Mouse (Mus musculus): ENCODE data around the gene Tmtc1. TPM values are rescaled to one million over a fixed set of nuclear protein-coding genes. Genes with fewer than 3 reads are reported as not detected.

Gene Tmtc1
- total RNA-seq, 2 experiments from 2014 or later, result 74.5 to 82.5 TPM

DNA sequence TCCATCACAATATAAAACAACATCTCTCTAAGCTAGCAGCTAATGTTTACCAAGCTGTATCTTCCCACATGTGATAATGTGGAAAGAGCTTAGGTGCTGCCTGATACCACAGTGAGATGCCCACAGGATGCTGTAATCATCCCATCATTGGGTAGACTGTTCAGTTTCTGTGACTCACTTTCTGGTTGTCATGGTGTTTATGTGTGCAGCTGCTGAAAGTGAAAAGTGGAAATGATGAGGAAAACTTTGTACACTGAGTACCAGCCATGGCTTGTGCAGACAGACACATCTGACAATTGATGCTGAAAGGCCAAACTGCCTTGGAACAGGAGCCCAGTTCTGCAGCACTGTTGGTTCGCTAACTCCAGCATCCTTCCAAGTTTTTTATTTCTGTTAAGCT, 204.9 kb downstream of the Tmtc1 start:
- DNase-seq, result no peak

DNA sequence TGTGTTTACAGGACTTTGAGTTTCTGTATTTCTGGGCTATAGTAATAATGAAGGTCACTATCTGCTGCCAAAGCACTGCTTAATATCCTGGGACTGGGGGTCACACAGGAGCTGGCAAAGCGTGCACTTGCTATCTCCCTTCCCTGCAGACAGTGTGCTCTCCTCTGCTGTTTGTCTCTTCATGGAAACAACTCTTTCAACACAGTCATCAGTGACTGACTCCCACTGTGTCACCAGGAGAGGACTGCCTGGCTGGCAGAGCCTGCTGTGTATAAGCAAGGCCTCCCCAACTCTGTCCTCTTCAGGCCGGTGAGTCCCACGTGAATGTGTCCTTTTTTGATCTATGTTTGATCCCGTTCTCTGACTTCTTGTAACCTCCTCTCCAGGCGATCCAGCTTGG, 206.7 kb downstream of the Tmtc1 start:
- peak in 1 of 2 experiments; percentile 11 for DNase-seq

DNA sequence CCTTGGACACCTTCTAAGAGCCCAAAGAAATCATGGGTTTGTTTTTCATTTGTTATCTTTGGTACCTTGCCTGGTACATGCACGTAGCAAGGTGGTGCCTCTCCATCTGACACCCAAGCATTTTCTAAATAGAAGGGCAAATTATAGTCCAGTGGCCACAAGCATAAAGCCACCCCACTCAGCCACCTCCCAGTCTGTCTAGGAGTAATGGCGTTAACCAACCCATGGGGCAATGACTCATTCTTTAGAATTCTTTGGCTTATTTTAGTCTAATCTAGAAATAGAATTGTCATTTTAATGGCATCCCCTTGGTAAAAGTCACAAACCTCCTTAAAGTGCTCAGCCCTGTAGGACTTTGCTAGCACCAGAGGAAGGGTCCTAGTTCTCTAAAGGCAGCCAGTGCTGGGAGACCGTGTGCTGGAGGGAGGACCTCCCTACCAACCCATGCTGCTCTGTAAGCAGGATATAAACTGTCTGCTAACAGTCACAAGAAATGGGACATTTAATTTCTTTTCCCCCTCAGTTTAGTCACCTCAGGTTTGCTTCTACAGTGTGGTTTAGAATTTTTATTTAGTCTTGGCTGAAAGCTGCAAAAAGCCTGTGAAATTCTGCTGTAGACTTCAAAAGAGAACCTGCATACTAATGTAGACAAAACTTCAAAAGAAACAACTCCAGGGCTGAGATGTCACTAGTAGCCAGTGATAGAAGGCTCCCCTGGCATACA, 209.9 kb downstream of the Tmtc1 start:
- no peak for DNase-seq

DNA sequence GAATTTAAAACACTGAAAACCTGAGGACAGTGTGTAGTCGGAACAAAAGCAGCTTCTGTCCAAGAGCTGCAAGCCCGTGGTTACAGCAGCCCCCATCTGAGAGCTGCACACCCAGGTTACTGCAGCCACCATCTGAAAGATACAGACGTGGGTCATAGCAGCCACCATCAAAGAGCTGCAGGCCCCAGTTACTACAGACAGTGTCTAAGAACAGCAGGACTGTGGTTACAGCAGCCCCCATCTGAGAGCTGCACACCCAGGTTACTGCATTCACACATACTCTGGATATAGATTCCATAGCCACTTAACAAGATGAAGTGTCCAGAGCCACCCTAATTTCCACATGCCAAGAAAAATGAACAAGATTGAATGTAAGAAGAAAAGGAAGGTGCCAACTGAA, 216.6 kb downstream of the Tmtc1 start:
- DNase-seq, result no peak

DNA sequence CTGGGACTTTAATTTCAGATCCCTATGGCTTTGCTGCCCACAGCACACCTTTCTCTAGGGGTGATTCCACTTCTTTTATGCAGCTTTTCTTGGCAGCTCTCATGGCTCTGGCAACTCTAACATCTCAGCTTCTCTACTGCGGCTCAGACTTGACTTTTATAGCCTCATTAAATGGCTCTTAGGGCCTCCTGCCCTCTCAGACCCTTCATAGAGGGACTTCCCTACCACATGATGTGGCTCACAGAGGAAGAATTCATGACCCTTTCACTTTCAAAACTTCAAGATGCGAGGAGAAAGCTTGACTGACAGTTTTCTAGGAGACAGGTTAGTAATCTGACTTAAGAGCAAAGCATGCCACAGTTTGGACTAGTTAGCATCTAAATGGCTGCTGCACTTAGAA, 221.5 kb downstream of the Tmtc1 start:
- no peak for DNase-seq

DNA sequence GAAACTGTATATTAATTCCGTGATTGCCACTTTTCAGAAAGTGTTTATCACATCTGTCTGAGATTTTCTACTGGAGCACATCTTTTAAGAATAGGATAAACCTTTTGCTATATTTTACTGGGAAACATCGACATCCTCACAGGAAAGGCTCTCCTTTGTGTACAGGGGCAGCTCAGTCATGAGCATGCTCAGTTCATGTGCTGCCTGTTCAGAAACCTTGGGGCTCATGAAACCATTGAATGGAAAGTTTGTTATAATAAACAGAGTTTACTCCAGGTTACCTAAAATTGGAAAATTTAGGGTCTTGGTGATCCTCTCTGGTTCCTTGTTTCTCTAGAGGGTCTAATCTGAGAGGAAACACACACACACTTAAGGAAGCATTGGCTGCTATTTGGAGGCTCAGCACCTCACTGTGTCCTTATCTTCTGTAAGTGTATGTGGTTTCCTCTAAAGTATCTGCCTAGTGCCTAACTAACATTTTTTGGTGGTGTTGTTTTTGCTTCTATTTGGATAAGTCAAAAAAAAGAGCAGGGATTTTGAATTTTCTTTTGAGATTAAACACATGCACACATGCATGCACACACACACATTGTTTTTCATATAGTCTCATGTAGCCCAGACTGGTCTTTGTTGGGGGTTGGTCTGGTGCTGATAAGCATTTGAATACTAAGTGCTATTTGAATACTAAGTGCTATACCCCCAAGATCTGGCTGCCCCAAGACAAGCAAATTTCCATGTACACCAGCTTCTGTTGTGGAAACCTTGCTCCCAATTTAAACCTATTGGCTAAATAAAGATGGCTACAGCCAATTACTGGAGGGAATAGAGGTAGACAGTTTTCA, 225.7 kb downstream of the Tmtc1 start:
- DNase-seq, result no peak

DNA sequence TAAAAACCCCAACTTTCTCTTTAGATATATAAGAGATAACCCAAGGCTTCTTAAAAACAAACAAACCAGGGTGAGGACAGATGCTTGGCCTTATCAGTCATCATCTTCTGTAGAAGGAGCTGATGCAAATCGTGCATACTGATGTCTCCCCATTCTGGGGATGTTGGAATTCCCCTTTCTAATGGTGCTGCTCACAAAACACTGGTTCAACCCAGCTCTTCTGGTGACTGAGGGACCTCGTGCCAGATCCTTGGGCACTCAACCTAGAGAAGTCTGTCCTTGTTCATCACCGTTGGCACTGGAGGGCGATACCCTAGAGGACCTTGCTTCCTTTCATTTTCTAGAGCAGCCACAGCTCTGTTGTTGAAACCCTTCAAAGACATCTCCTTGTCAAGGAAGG, 227.4 kb downstream of the Tmtc1 start:
- DNase-seq, result no peak

DNA sequence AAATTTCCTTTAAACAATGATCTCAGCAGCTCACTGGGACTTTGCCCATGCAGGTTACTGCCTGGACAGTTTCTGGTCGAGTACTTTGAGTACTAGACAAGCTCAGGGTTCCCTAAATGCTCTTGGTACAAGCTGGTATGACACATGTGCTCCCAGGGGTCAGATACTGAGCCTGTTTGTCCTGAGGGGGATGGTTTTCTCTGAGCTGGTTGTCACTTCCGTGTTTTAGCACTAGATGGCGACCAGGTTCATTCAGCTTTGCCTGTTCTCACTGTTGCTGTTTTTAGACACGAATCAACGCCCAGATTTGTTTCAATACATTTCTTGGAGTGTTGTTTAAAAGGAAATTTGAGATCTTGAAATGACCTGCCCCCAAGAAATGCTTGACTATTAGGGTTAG, 229.4 kb downstream of the Tmtc1 start:
- DNase-seq, result peak; percentile 46 to 66

DNA sequence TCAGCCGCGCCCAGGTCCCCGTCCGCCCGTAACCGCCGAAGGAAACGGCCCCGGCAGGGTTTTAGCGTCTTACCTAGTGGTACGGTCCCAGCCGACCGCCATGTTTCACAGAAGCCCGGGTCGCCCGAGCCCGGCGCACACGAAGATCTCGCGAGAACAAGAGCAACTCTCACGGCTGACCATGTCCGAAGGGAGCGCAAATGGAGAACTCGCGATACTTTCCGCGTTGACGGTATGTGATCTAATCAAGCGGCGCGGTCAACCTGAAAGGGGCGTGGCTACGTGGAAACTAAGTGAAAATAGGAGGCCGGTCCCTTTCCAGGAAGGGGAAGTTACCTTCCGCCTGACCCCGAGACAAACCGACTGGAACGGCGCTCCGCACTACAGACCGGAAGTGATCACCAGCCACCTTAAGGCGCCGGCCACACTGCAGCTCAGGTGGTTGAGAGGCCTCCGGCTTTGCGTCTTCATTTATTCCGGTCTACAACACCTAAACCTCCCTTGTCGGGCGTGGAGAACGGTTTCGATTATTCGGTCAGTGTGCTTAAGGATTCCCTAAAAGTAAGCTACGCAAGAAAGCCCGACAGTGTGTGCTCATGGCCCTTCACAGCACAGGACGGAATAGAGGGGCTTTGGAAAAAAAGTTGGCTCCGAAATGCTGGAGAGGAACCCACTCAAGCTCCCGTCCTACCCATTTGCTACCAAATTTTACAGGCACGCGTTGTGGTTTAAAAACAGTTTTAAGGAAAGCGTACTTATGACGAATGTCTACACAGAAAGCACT, 232.1 kb downstream of the Tmtc1 start, which contains the start of gene Ergic2:
Gene Ergic2, minus strand, starts transcription at position 478 of the 784 bp plus-strand sequence.
- DNase-seq, result peak; percentile 98 to 99

DNA sequence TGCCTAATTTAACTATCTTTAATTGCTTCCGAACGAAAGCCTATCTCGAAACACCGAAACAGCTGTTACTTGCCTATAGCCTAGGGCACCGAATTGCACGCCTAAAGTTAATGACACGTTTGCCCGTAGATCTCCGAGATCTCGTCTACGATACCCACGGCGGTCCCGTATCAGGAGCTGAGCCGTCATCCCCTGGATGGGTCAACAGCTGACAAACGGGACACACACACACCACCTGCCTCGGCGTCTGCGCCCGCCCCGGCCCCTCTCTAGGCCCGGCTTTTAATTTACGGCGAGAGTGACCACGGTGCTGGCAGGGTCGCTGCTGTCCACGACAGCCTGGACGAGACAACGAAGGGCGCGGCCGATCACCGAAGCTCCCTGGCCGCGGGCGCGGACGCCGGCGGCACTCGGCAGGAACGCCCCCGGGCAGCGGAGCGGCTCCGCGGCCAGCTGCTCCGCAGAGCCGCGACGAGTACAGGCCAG, 232.8 kb downstream of the Tmtc1 start:
- no peak for DNase-seq

DNA sequence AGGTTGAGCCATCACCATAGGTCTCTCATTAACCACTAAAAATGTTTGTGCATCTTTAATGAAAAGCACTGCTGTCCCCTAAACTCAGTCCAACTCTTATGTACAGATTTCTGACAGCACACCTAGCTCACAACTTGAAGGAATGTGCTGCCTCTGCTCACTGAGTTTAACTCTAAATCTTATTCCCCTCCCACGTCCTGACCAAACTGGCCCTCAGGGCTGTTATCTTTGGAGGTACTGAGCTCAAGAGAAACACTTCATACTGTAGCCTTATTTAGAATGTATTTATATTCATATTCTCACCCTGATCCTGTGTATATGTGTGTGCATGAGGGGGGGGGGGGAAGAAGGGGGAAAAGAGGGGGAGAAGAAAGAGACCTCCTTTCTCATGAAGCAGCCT, 236.7 kb downstream of the Tmtc1 start:
- no peak for DNase-seq

DNA sequence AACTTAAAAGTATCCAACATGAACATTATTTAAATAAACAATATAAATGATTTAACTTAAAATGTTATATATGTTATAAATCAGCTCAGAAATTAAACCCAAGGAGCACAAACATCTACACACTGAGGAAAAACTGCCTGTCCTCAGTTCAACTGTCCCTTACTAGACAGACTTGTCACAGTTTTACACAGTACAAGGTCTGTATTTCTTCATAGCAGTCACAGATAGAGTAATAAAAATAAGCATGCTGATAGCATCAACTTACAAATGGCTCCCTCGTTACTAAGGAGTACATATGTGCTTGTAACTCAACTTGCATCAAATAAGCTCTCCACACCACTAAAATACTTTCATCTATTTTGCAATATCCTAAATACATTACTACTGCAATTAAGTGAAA, 239.1 kb downstream of the Tmtc1 start:
- no peak for DNase-seq

DNA sequence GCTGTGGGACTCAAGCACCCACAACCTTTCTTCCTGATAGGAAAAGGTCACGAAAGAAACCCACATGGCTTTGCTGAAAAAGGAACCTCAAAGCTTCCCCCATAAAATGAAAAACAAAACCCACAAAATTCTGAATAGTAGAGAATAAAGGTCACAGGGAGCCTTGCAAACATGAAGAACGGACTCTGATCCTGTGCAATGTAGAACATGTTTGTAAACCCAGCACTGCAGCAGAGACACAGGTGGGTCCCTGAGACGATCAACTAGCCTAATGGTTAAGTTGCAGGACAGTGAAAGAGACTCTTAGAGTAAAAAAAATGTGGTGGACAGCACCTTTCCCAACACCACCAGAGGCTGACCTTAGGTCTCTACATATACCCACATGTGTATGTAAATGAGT, 244.5 kb downstream of the Tmtc1 start:
- DNase-seq, result no peak

DNA sequence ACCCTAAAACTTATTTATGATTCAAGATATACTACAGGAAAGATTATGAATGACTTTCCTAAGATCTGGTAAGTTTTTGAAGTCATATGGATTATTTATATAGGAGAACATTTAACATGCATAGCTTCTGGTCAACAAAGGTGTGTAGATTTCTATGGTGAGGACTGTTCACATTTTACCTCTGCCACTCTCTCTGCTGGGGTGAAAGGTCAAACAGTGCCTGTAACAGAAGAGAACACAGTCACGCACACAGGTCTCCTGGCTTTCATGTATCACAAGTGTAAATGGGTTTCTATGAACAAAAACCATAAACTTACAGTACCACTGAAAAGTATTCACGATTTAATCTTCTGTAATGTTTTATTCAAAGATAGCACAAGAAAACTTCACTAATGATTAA, 245.0 kb downstream of the Tmtc1 start:
- DNase-seq, result no peak

DNA sequence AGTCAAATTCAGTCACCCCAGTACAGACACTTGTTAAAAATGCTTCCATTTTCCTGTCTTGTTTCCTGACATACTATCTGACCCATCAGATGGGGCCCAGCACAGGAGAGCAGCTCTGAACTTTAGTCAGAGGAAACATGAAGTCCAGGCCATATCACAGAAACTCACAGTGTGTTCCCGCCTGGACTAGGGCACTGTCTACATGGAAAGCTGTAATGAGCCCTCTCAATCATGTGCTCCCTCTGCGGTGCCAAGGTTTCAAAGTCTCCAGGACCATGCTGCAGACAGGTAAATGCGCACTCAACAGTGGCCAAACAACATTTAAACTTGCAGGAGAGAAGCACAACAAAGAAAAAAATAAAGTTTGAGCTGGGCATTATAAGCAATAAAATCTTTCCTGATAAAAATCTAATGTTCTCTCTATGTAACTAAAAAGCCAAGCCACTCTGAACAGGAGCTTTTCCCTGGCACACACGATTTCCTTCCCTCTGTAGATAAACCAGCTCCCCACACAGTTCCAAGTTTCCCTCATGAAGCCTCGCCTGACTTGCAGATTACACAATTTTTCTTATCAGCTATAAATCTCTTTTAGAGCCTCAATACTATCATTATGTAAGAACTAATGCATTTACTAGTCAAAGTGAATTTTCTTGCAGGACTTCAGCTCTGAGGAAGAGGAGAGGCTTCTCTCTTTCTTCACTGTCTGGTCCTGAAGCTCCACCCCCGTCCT, 250.1 kb downstream of the Tmtc1 start:
- no peak for DNase-seq

DNA sequence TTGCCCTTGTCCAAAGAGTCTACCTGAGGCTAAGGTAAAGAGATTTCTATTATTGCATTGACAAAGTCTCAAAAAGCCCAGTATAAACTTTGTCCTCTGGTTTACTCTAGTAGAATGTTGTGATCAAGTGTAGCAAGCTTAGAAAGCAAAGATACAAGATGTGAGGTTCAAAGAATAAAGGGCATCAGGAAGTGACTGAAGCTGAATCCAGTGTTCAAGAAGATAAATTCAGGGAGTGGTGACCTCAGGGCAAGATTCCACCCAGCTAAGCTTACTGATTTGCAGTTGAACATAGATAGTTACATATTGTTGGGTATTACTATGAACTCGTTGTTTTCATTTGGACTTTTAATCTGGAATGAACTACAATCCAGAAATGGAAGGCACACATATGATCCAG, 258.5 kb downstream of the Tmtc1 start:
- DNase-seq, result no peak

Other genes starting within 250 kb of the Tmtc1 start
- 10 to 100 TPM; 51.5 to 54.1 TPM for gene Ergic2, start 232.0 kb downstream of the Tmtc1 start, total RNA-seq (2021)